Mouse (Mus musculus): Measurements from ENCODE around the gene Tie1.
"Not testable (repeated sequence)": the region's sequence is repeated elsewhere in the genome, so short reads cannot be mapped to it uniquely, and the experiment has no call there.

Tie1 gene

GRCm38 (mm10) chr4:118489717-118490132 lies at the start of gene Tie1:
Tie1 (minus strand) TSS chr4:118490061.
- ATAC-seq (ENCODE audit: insufficient number of reproducible peaks, low FRiP score, low TSS enrichment): no peak

GRCm38 (mm10) chr4:118537801-118538200 lies 47.9 kb upstream of the Tie1 start:
- ATAC-seq (ENCODE audit: insufficient number of reproducible peaks, low FRiP score, low TSS enrichment): no peak

- no peak for ATAC-seq (ENCODE audit: insufficient number of reproducible peaks, low FRiP score, low TSS enrichment)
These were observed 45.7 kb upstream of the Tie1 start for GRCm38 (mm10) chr4:118535610-118536009.

GRCm38 (mm10) chr4:118533605-118534004 lies 43.7 kb upstream of the Tie1 start:
- no peak for ATAC-seq (ENCODE audit: insufficient number of reproducible peaks, low FRiP score, low TSS enrichment)

- ATAC-seq (ENCODE audit: insufficient number of reproducible peaks, low FRiP score, low TSS enrichment): no peak
These were observed 43.3 kb upstream of the Tie1 start for GRCm38 (mm10) chr4:118533156-118533555.

- no peak for ATAC-seq (ENCODE audit: insufficient number of reproducible peaks, low FRiP score, low TSS enrichment)
These were observed 42.8 kb upstream of the Tie1 start for GRCm38 (mm10) chr4:118532663-118533062.

GRCm38 (mm10) chr4:118527720-118528119 lies 37.9 kb upstream of the Tie1 start:
- no peak for ATAC-seq (ENCODE audit: insufficient number of reproducible peaks, low FRiP score, low TSS enrichment)

- no peak for ATAC-seq (ENCODE audit: insufficient number of reproducible peaks, low FRiP score, low TSS enrichment)
These were observed 37.4 kb upstream of the Tie1 start for GRCm38 (mm10) chr4:118527335-118527681.

GRCm38 (mm10) chr4:118526408-118527334 lies 36.8 kb upstream of the Tie1 start, which contains the start of gene 2610528J11Rik:
2610528J11Rik (plus strand) TSS chr4:118526999.
- no peak for ATAC-seq (ENCODE audit: insufficient number of reproducible peaks, low FRiP score, low TSS enrichment)

GRCm38 (mm10) chr4:118525779-118526178 lies 35.9 kb upstream of the Tie1 start:
- no peak for ATAC-seq (ENCODE audit: insufficient number of reproducible peaks, low FRiP score, low TSS enrichment)

GRCm38 (mm10) chr4:118523976-118524375 lies 34.1 kb upstream of the Tie1 start:
- no peak for ATAC-seq (ENCODE audit: insufficient number of reproducible peaks, low FRiP score, low TSS enrichment)

GRCm38 (mm10) chr4:118522248-118522647 lies 32.4 kb upstream of the Tie1 start:
- no peak for ATAC-seq (ENCODE audit: insufficient number of reproducible peaks, low FRiP score, low TSS enrichment)

- ATAC-seq (ENCODE audit: insufficient number of reproducible peaks, low FRiP score, low TSS enrichment): no peak
These were observed 28.3 kb upstream of the Tie1 start for GRCm38 (mm10) chr4:118518208-118518607.

GRCm38 (mm10) chr4:118517497-118518146 lies 27.8 kb upstream of the Tie1 start:
- no peak for ATAC-seq (ENCODE audit: insufficient number of reproducible peaks, low FRiP score, low TSS enrichment)

GRCm38 (mm10) chr4:118516699-118517496 lies 27.0 kb upstream of the Tie1 start:
- no peak for ATAC-seq (ENCODE audit: insufficient number of reproducible peaks, low FRiP score, low TSS enrichment)

- ATAC-seq (ENCODE audit: insufficient number of reproducible peaks, low FRiP score, low TSS enrichment): no peak
These were observed 19.2 kb upstream of the Tie1 start for GRCm38 (mm10) chr4:118509050-118509449.

- not testable (repeated sequence) for ATAC-seq (ENCODE audit: insufficient number of reproducible peaks, low FRiP score, low TSS enrichment)
These were observed 17.3 kb upstream of the Tie1 start for GRCm38 (mm10) chr4:118507171-118507570.

- ATAC-seq (ENCODE audit: insufficient number of reproducible peaks, low FRiP score, low TSS enrichment): no peak
These were observed 15.7 kb upstream of the Tie1 start for GRCm38 (mm10) chr4:118505551-118505950.

- no peak for ATAC-seq (ENCODE audit: insufficient number of reproducible peaks, low FRiP score, low TSS enrichment)
These were observed 10.9 kb upstream of the Tie1 start for GRCm38 (mm10) chr4:118500792-118501191.

GRCm38 (mm10) chr4:118500171-118500724 lies 10.4 kb upstream of the Tie1 start:
- ATAC-seq (ENCODE audit: insufficient number of reproducible peaks, low FRiP score, low TSS enrichment): no peak
